Mouse (Mus musculus): ENCODE data around the gene Csf3. TPM values are rescaled to one million over a fixed set of nuclear protein-coding genes. Genes with fewer than 3 reads are reported as not detected.
A peak's percentile ranks its signal among the peaks of the same experiment; 100 is the strongest.
"Not testable (repeated sequence)": the region's sequence is repeated elsewhere in the genome, so short reads cannot be mapped to it uniquely, and the experiment has no call there.

The Csf3 gene
- total and polyA plus RNA-seq, 3 experiments = 0.18 TPM; not detected in 2

GRCm38 (mm10) chr11:98736176-98736575 is 35.1 kb downstream of the Csf3 start:
- Histone ChIP-seq H3K27ac (ENCODE audit: control insufficient read depth, low read depth, low read length) (no peak overlapping the region), H3K9ac (ENCODE audit: control insufficient read depth, low read depth, low read length, poor library complexity, severe bottlenecking) (no peak overlapping the region), H3K79me2 (ENCODE audit: control insufficient read depth, insufficient read depth, low read length, poor library complexity) (no peaks in the 10 kb centered on the region), H3K27me3 (ENCODE audit: control insufficient read depth in 1 of 2, insufficient read depth in 2 of 2, low read length in 2 of 2) (peaks cover 0 to 3% of the 10 kb centered on the region in 2 experiments; a peak in 1 of 4 replicates), H3K4me1 (ENCODE audit: control insufficient read depth in 1 of 2, insufficient read depth in 2 of 2, low read length in 2 of 2) (peaks cover 9 to 26% of the 10 kb centered on the region in 2 experiments), H3K36me3 (ENCODE audit: control insufficient read depth in 1 of 2, insufficient read depth in 2 of 2, low read length in 2 of 2) (peaks cover 0 to 18% of the 10 kb centered on the region in 2 experiments; a peak in 2 of 4 replicates), H3K9me3 (replicated peaks; ENCODE audit: insufficient read depth, low read length) (no peaks in the 10 kb centered on the region), H3K4me3 (ENCODE audit: control insufficient read depth in 1 of 2, insufficient read depth in 1 of 2, low read depth in 2 of 2, low read length in 2 of 2) (no peak overlapping the region)
- TF ChIP-seq KAT2A (conservative IDR thresholded peaks at IDR 0.05; ENCODE audit: low read depth, low read length) = no peak
- TF ChIP-seq E2F4 (IDR thresholded peaks at IDR 0.05; ENCODE audit: borderline replicate concordance, low read depth, low read length) = no peak
- TF ChIP-seq POLR2AphosphoS5 (IDR thresholded peaks at IDR 0.05; ENCODE audit: borderline replicate concordance, low read depth, low read length) = no peak
- no peak for TF ChIP-seq MAFK (IDR thresholded peaks at IDR 0.05; ENCODE audit: borderline replicate concordance, low read depth, low read length)
- TF ChIP-seq TBP (IDR thresholded peaks at IDR 0.05; ENCODE audit: low read depth, low read length) = no peak
- TF ChIP-seq NELFE (IDR thresholded peaks at IDR 0.05; ENCODE audit: low read depth, low read length) = no peak
- TF ChIP-seq TAL1 (IDR thresholded peaks at IDR 0.05; ENCODE audit: low read length) = no peak
- no peak for TF ChIP-seq ZKSCAN1 (IDR thresholded peaks at IDR 0.05; ENCODE audit: low read depth, low read length)
- TF ChIP-seq TCF12 (IDR thresholded peaks at IDR 0.05; ENCODE audit: low read depth, low read length) = no peak
- TF ChIP-seq ELF1 (IDR thresholded peaks at IDR 0.05; ENCODE audit: low read depth, low read length) = no peak
- no peak for TF ChIP-seq EP300 (IDR thresholded peaks at IDR 0.05; ENCODE audit: low read depth in 1 of 2, low read length in 2 of 2)
- TF ChIP-seq MAZ (IDR thresholded peaks at IDR 0.05; ENCODE audit: low read depth, low read length) = no peak
- TF ChIP-seq USF2 (IDR thresholded peaks at IDR 0.05; ENCODE audit: borderline replicate concordance in 1 of 2, insufficient read depth in 1 of 2, low read depth in 1 of 2, low read length in 2 of 2) = no peak
- TF ChIP-seq ETS1 (IDR thresholded peaks at IDR 0.05; ENCODE audit: low read depth, low read length) = no peak
- no peak for TF ChIP-seq ZMIZ1 (IDR thresholded peaks at IDR 0.05; ENCODE audit: low read depth, low read length)
- no peak for TF ChIP-seq RCOR1 (IDR thresholded peaks at IDR 0.05; ENCODE audit: low read depth, low read length)
- no peak for TF ChIP-seq MYC (IDR thresholded peaks at IDR 0.05; ENCODE audit: low read depth, low read length)
- TF ChIP-seq RAD21 (IDR thresholded peaks at IDR 0.05; ENCODE audit: low read depth, low read length) = no peak
- no peak for TF ChIP-seq SMC3 (IDR thresholded peaks at IDR 0.05; ENCODE audit: low read depth, low read length)
- TF ChIP-seq GABPA (IDR thresholded peaks at IDR 0.05; ENCODE audit: low read depth, low read length) = no peak
- no peak for DNase-seq (ENCODE audit: low read depth, low spot score)

DNA sequence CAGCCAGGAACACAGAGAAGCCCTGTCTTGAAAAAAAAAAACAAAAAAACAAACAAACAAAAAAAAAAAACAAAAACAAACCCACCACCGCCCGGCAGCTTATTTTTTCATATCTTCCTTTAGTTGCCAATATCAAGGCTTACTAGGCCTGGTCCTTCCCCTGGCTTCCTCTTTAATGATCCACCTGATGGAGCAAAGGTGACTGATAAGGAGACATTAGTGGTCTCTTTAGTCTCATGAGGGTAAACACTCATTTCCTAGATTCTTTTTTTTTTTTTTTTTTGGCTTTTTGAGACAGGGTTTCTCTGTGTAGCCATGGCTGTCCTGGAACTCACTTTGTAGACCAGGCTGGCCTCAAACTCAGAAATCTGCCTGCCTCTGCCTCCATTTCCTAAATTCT is 36.2 kb downstream of the Csf3 start:
- H3K27me3 ChIP-seq (ENCODE audit: control insufficient read depth in 1 of 2, insufficient read depth in 2 of 2, low read length in 2 of 2); H3K4me3 ChIP-seq (ENCODE audit: control insufficient read depth in 1 of 2, insufficient read depth in 1 of 2, low read depth in 2 of 2, low read length in 2 of 2); H3K9me3 ChIP-seq (replicated peaks; ENCODE audit: insufficient read depth, low read length); H3K9ac ChIP-seq (ENCODE audit: control insufficient read depth, low read depth, low read length, poor library complexity, severe bottlenecking); H3K27ac ChIP-seq (ENCODE audit: control insufficient read depth, low read depth, low read length); H3K79me2 ChIP-seq (ENCODE audit: control insufficient read depth, insufficient read depth, low read length, poor library complexity): not testable (repeated sequence)
- peak; percentile 29; the same call in 1 of the 2 replicates for TF ChIP-seq ETS1 (IDR thresholded peaks at IDR 0.05; ENCODE audit: low read depth, low read length)
- peak; percentile 15; the same call in 1 of the 2 replicates for TF ChIP-seq TAL1 (IDR thresholded peaks at IDR 0.05; ENCODE audit: low read length)
- peak; percentile 67 for TF ChIP-seq GATA1 (IDR thresholded peaks at IDR 0.05; ENCODE audit: low read depth, low read length)
- peak; percentile 90 for TF ChIP-seq ZNF384 (IDR thresholded peaks at IDR 0.05; ENCODE audit: low read depth, low read length)
- peak; percentile 58 for DNase-seq (ENCODE audit: low read depth, low spot score)
- Histone ChIP-seq H3K36me3 (ENCODE audit: control insufficient read depth in 1 of 2, insufficient read depth in 2 of 2, low read length in 2 of 2) (peaks cover 0 to 18% of the 10 kb centered on the region in 2 experiments; a peak in 2 of 4 replicates), H3K4me1 (ENCODE audit: control insufficient read depth in 1 of 2, insufficient read depth in 2 of 2, low read length in 2 of 2) (peaks cover 9 to 26% of the 10 kb centered on the region in 2 experiments)

All from MEL (cell line).